ENCODE assay signal across 11 mouse cellular contexts in genomic region chr17:3862384-3862783, GRCm38 (mm10).
DNase-seq lines count a peak whose midpoint lies in the region; ATAC-seq and TF ChIP-seq lines count a peak whose summit lies in the region.
"Had no signal": no experiment of that assay in that cellular context is flagged by ENCODE, and none has a peak within 500 bp of the region (broad histone marks: within the 10 kb centered on the region; RNA-seq: fewer than 3 reads in every experiment).

No protein-coding gene starts in this region.

- no peak overlapping the region for H3K9ac ChIP-seq in intestine, postnatal 0 days (ENCODE audit: low read depth, low read length)
- H3K9ac ChIP-seq in intestine, embryonic 15.5 days, result no peak overlapping the region
- no peak overlapping the region for H3K9ac ChIP-seq in midbrain, postnatal 0 days (replicated peaks; ENCODE audit: low read length, poor library complexity, severe bottlenecking)
- H3K9ac ChIP-seq in midbrain, embryonic 11.5 days (ENCODE audit: low read length), result no peak overlapping the region
- no peak overlapping the region for H3K9ac ChIP-seq in stomach, postnatal 0 days (ENCODE audit: low read length)
- H3K9ac ChIP-seq: forebrain, embryonic 15.5 days had no signal

- H3K36me3 ChIP-seq in intestine, postnatal 0 days (ENCODE audit: control insufficient read depth, insufficient read depth), result no peaks in the 10 kb centered on the region
- no peaks in the 10 kb centered on the region for H3K36me3 ChIP-seq in intestine, embryonic 15.5 days
- H3K36me3 ChIP-seq in midbrain, postnatal 0 days (ENCODE audit: insufficient read depth, low read length), result no peaks in the 10 kb centered on the region
- no peaks in the 10 kb centered on the region for H3K36me3 ChIP-seq in midbrain, embryonic 11.5 days (ENCODE audit: control insufficient read depth, insufficient read depth, low read length)
- H3K36me3 ChIP-seq in stomach, postnatal 0 days (ENCODE audit: control insufficient read depth, insufficient read depth, low read length), result no peaks in the 10 kb centered on the region
- H3K36me3 ChIP-seq: forebrain, embryonic 15.5 days had no signal

- no peak overlapping the region for H3K27ac ChIP-seq in intestine, postnatal 0 days (ENCODE audit: low read depth, low read length)
- no peak overlapping the region for H3K27ac ChIP-seq in intestine, embryonic 15.5 days
- no peak overlapping the region for H3K27ac ChIP-seq in midbrain, postnatal 0 days (ENCODE audit: low read depth, low read length)
- no peak overlapping the region for H3K27ac ChIP-seq in midbrain, embryonic 11.5 days (ENCODE audit: low read depth, low read length)
- no peak overlapping the region for H3K27ac ChIP-seq in stomach, postnatal 0 days (replicated peaks)
- H3K27ac ChIP-seq: forebrain, embryonic 15.5 days had no signal

- no peak overlapping the region for H3K4me2 ChIP-seq in intestine, postnatal 0 days (replicated peaks; ENCODE audit: low read depth)
- no peak overlapping the region for H3K4me2 ChIP-seq in intestine, embryonic 15.5 days (replicated peaks)
- no peak overlapping the region for H3K4me2 ChIP-seq in midbrain, postnatal 0 days (ENCODE audit: low read depth, low read length, poor library complexity, severe bottlenecking)
- H3K4me2 ChIP-seq in midbrain, embryonic 11.5 days, result no peak overlapping the region
- no peak overlapping the region for H3K4me2 ChIP-seq in stomach, postnatal 0 days (replicated peaks; ENCODE audit: low read depth)
- H3K4me2 ChIP-seq: forebrain, embryonic 15.5 days had no signal

- no peak for ATAC-seq in intestine, postnatal 0 days
- no peak for ATAC-seq in intestine, embryonic 15.5 days
- no peak for ATAC-seq in midbrain, postnatal 0 days (ENCODE audit: low FRiP score)
- no peak for ATAC-seq in midbrain, embryonic 11.5 days (ENCODE audit: low FRiP score)
- no peak for ATAC-seq in stomach, postnatal 0 days (ENCODE audit: low FRiP score, low TSS enrichment)
- ATAC-seq: forebrain, embryonic 15.5 days; inflammation-experienced regulatory T-cells, adult 6 months had no signal

- no peak for TF ChIP-seq EP300 in stomach, postnatal 0 days (optimal IDR thresholded peaks at IDR 0.05)

- 25% methylated on average over 2 of the region's 2 CpGs for WGBS in intestine, postnatal 0 days
- 15% methylated on average over 2 of the region's 2 CpGs for WGBS in intestine, embryonic 15.5 days
- 17% methylated on average over 2 of the region's 2 CpGs for WGBS in midbrain, postnatal 0 days
- WGBS in midbrain, embryonic 11.5 days, result 33% methylated on average over 2 of the region's 2 CpGs
- WGBS in stomach, postnatal 0 days, result 23% methylated on average over 2 of the region's 2 CpGs

- peak; percentile 39 for TF ChIP-seq CTCF in intestine, postnatal 0 days (IDR thresholded peaks at IDR 0.05; ENCODE audit: low read depth)
- peak; percentile 55 for TF ChIP-seq CTCF in midbrain, postnatal 0 days (IDR thresholded peaks at IDR 0.05)
- peak; percentile 38 for TF ChIP-seq CTCF in stomach, postnatal 0 days (IDR thresholded peaks at IDR 0.05; ENCODE audit: low read depth)

- no peaks in the 10 kb centered on the region for H3K9me3 ChIP-seq in intestine, postnatal 0 days (ENCODE audit: control insufficient read depth)
- H3K9me3 ChIP-seq in intestine, embryonic 15.5 days, result no peaks in the 10 kb centered on the region
- H3K9me3 ChIP-seq in midbrain, postnatal 0 days (ENCODE audit: low read length), result no peaks in the 10 kb centered on the region
- H3K9me3 ChIP-seq in midbrain, embryonic 11.5 days (ENCODE audit: control insufficient read depth, low read length), result no peaks in the 10 kb centered on the region
- no peaks in the 10 kb centered on the region for H3K9me3 ChIP-seq in stomach, postnatal 0 days (ENCODE audit: control insufficient read depth, low read length)
- H3K9me3 ChIP-seq: forebrain, embryonic 15.5 days had no signal

- H3K27me3 ChIP-seq in intestine, postnatal 0 days (replicated peaks; ENCODE audit: control insufficient read depth, insufficient read depth, low read length), result no peaks in the 10 kb centered on the region
- no peaks in the 10 kb centered on the region for H3K27me3 ChIP-seq in intestine, embryonic 15.5 days (replicated peaks)
- no peaks in the 10 kb centered on the region for H3K27me3 ChIP-seq in midbrain, postnatal 0 days (ENCODE audit: insufficient read depth, low read length)
- H3K27me3 ChIP-seq in midbrain, embryonic 11.5 days (ENCODE audit: control insufficient read depth, insufficient read depth, low read length), result no peaks in the 10 kb centered on the region
- H3K27me3 ChIP-seq in stomach, postnatal 0 days (ENCODE audit: control insufficient read depth, insufficient read depth, low read length), result no peaks in the 10 kb centered on the region
- H3K27me3 ChIP-seq: forebrain, embryonic 15.5 days had no signal

- no peaks in the 10 kb centered on the region for H3K4me1 ChIP-seq in intestine, postnatal 0 days (replicated peaks; ENCODE audit: control insufficient read depth, insufficient read depth, low read length)
- H3K4me1 ChIP-seq in intestine, embryonic 15.5 days (replicated peaks), result no peaks in the 10 kb centered on the region
- H3K4me1 ChIP-seq in midbrain, postnatal 0 days (ENCODE audit: insufficient read depth, low read length), result no peaks in the 10 kb centered on the region
- no peaks in the 10 kb centered on the region for H3K4me1 ChIP-seq in midbrain, embryonic 11.5 days (ENCODE audit: control insufficient read depth, insufficient read depth, low read length)
- no peaks in the 10 kb centered on the region for H3K4me1 ChIP-seq in stomach, postnatal 0 days (replicated peaks; ENCODE audit: control insufficient read depth, insufficient read depth)
- H3K4me1 ChIP-seq: forebrain, embryonic 15.5 days had no signal

- no peak overlapping the region for H3K4me3 ChIP-seq in intestine, postnatal 0 days (ENCODE audit: low read depth, low read length)
- no peak overlapping the region for H3K4me3 ChIP-seq in intestine, embryonic 15.5 days (replicated peaks)
- no peak overlapping the region for H3K4me3 ChIP-seq in midbrain, postnatal 0 days (ENCODE audit: low read depth, low read length)
- H3K4me3 ChIP-seq in midbrain, embryonic 11.5 days (ENCODE audit: low read depth, low read length), result no peak overlapping the region
- no peak overlapping the region for H3K4me3 ChIP-seq in stomach, postnatal 0 days (ENCODE audit: low read depth, low read length)
- H3K4me3 ChIP-seq: forebrain, embryonic 15.5 days had no signal

- no peak for DNase-seq in midbrain, postnatal 0 days (ENCODE audit: low spot score)
- no peak for DNase-seq in midbrain, embryonic 11.5 days (ENCODE audit: low spot score, missing footprints)
- DNase-seq in adrenal gland, postnatal 10 days, result peak; percentile 26
- no peak for DNase-seq in stomach, postnatal 0 days (ENCODE audit: low spot score)
- DNase-seq in natural killer cell, adult 2 months (ENCODE audit: low spot score in 2 of 2), result no peak
- no peak for DNase-seq in spleen, adult 18-20 months
- DNase-seq: thymus, postnatal 14 days had no signal
